Mouse (Mus musculus) left cerebral cortex, adult 8-10 months (tissue): ENCODE measurements at regions not wholly inside any gene's neighbourhood (a gene's known extent, or its start where the extent isn't known, plus 50 kb on each side); places are given as distances from the start of the nearest gene placed in this dataset.
"Not testable (repeated sequence)": the region's sequence is repeated elsewhere in the genome, so short reads cannot be mapped to it uniquely, and the experiment has no call there.

Experiments
- DNase-seq, 2 experiments: peaks; one replicate each; pipeline ENCODE4 v3.0.0; 2022; ENCODE audit warnings: low spot score in 2 of 2

GRCm38 (mm10) chr8:126081279-126081678, 86.3 kb downstream of the Kcnk1 start:
- no peak for DNase-seq

DNA sequence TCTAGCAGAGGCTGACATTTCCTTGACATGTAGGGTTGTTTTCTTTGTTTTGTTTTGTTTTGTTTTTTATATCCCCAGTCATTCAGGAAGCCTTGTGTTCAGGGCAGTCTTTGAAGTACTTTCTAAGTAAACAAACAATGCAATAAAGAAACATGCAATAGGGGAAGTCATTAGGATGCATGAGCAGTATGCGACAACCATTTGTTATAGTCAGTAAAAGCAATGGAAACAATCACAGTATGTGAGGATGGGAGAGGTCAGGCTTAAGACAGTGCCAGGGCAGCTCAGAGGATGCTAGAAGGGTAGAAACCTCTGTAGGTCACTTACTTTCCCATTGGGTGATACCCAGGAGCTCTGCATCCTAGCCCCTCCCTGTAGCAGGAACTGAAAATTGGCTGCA, 87.9 kb downstream of the Kcnk1 start:
- no peak for DNase-seq

GRCm38 (mm10) chr8:126090772-126091171, 95.8 kb downstream of the Kcnk1 start:
- no peak for DNase-seq

GRCm38 (mm10) chr8:126094005-126094404, 99.0 kb downstream of the Kcnk1 start:
- DNase-seq = no peak

GRCm38 (mm10) chr8:126096056-126096455, 101.1 kb downstream of the Kcnk1 start:
- no peak for DNase-seq

DNA sequence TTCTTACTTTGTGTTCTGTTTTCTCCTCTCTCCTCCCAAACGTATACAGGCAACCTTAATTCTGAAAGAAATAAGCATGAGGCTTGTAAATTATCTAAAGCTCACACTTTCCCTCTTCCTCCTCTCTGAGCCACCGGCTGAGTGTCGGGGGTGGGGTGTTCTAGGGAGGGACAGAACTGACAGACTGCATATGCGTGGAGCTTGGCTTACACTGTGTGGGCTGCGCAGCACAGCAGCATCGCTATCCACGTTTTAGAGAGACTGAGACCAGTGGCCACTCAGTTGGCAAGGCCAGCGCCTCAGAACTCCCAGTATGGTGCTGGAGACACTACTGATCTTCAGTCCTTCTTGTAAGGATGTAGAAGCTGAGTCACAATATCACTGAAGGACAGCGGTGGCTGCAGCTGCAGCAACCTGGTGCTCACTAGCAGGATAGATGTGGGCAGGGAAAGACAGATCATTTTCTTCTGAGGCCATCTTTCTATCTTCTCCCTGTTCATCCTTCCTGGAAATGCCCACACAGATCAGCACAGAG, 101.7 kb downstream of the Kcnk1 start:
- no peak for DNase-seq

GRCm38 (mm10) chr8:126098886-126099285, 103.9 kb downstream of the Kcnk1 start:
- no peak for DNase-seq

DNA sequence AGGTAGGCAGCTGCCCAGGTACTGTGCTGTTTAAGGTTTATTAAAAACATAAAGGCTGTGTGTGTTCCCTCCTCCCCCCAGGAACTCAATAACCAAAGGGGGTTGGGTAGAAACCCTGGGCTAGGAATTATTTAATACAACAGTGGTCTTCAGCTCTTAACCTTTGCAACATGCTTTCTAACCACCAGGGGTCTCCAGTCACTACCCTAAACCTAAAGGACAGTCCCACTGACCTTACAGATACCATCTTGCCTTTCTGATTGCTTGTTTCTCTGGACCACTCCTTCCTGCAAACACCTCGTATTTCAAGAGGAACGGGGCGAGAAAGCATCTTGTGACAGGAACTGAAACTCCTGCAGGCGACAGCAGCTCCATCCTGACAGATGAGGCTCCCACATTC, 104.9 kb downstream of the Kcnk1 start:
- DNase-seq = no peak

GRCm38 (mm10) chr8:126105043-126105442, 110.1 kb downstream of the Kcnk1 start:
- no peak for DNase-seq

GRCm38 (mm10) chr8:126126041-126126440, 131.1 kb downstream of the Kcnk1 start:
- no peak for DNase-seq

DNA sequence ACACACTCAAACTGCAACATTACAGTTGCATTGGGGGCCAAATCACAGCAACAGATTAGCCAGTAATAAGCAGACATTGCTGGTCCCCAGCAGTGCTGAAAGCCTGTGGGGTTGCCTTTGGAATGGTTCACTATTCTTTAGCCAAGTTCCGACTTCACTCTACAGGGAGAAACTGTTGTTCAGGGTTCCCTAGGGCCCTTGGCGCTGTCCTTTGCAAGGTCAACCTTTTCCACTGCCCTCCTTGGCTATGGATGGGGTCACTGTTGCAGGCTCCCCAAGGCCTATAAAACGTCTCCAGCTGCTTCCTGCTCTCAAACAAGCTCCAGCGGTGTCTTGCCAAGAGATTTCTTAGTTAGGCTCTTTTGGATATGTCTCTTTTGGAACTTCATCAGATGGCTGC, 137.1 kb downstream of the Kcnk1 start:
- no peak for DNase-seq

DNA sequence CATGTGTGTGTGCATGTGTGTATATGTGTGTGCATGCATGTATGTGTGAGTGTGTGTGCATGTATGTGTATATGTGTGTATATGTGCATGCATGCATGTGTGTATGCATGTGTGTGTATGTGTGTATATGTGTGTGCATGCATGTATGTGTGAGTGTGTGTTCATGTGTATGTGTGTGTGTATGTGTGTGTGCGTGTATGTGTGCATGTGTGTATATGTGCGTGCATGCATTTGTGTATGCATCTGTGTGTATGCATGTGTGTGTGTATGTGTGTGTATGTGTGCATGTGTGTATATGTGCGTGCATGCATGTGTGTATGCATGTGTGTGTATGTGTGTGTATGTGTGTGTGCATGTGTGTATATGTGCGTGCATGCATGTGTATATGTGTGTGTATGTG, 137.9 kb downstream of the Kcnk1 start:
- not testable (repeated sequence) for DNase-seq

DNA sequence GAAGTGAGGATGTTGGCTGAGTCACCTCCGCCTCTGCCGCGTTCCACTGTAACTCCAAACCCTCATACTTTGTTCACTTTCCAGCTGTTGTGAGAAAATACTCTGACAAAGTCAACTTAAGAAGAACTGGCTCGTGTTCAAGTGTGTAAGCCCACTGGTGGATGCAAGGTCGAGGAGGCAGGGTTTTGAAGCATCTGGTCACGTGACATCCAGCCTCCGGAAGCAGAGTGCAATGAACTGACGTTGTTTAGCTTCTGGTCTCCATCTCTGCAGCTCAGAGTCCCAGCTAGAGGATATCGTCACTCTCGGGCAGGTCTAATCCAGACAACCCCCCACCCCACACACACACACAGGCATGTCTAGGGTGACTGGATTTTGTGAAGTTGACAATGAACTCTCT, 140.1 kb downstream of the Kcnk1 start:
- DNase-seq = no peak

DNA sequence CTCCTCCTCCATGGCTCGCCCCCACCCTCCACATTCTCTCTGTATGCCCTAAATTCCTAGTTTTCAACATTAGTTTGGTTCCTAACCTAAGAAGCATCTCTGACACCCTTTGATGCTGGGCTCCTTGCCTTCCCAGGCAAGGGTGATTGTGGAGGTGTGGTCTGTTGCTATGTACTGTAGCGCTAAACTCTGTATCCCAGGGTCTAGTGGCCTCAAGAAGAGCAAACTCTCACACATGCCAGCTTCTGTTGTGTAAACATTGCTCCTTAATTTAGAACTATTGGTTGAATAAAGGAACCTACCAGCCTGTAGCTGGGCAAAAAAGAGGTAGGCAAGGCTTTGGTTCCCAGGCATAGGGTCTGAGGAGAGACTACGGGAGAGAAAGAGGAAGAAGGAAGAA, 140.6 kb downstream of the Kcnk1 start:
- no peak for DNase-seq

DNA sequence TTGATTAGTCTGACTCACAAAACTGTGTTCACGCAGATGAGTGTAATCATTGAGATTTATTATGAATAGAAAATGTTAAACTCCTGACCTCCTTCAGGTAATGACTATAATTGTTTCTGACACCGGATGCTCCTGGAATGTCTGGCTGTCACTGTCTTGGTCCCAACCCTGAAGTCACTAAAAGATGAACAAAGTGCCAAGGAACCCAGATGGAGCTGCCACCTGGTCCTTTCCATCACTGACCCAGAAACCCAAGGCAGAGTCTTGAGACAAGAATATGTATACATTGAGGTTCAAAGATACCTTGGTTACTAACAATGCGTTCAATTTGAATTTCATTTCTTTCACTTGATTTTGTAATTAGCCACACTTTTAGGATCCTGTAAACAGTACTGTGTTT, 142.0 kb downstream of the Kcnk1 start:
- no peak for DNase-seq

- no peak for DNase-seq
Measured at GRCm38 (mm10) chr8:126137452-126137851, 142.5 kb downstream of the Kcnk1 start.

DNA sequence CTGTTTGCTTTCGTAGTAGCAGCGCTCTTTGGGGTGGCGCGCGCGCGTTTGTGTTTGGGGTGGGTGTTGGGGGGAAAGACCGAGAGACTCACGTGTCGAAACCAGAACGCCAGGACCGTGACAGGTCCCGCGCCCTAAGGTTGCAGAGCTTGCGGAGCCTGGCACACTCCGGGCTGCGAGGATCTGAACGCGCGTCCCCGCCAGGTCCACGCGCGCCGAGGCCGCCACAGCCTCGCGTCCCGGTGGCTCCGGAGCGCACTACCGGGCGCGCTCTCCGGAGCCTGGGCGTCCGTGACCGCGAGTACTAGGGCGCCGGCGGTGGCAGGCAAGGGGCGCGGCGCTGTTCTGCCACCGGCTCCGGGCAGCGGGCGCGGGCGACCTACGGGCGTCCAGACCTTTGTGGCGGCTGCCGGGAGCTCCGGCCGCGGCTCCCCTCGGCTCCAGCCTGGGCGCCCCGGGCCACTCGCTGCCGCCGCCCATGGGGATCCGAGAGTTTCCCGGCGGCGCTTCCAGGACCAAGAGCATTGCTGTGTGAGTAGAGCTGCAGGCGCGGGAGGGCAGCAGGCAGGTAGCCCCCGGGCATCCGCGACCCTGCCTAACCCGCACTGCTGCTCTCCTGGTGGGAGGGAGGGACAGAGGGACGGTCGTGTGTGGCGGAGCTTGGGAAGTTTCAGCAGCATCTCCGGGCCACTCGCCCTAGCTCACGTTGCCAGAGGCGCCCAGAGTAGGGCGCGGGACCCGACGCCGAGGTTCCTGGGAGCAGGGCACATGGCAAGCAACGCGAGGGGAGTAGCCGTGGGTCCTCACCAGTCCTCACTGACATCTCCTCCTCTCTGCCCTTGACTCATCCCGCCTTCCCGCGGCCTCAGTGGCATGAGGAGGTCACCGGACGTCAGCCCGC, 143.9 kb downstream of the Kcnk1 start:
- no peak for DNase-seq

DNA sequence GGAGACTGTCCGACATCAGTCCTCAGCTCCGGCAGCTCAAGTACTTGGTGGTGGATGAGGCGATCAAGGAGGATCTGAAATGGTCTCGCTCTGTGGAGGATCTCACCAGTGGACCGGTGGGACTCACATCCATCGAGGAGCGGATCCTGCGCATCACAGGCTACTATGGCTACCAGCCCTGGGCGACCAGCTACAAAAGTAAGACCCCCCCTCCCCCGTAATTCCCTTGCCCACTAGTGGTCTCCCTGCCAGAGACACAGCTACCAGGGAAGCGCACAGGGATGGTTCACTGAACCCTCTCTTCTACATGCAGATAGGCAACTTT, 144.5 kb downstream of the Kcnk1 start:
- DNase-seq = no peak

- no peak for DNase-seq
Measured at GRCm38 (mm10) chr8:126140998-126141397, 146.0 kb downstream of the Kcnk1 start.

DNA sequence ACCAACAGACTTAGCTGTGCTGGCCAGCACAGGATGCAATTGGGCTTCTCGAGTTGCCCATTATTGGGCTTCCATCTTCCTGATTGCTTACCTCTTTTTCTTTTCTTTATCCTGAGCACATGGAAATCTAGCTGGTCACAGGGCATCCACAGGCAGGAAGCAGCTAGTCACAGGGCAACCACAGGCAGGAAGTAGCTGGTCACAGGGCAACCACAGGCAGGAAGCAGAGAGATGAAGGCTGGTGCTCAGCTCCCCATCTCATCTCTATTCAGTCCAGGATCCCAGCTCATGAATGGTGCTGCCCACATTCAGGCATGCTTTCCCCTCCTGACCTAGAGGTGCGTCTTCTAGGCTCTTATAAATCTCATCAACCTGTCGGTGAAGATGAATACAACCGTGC, 146.8 kb upstream of the Slc35f3 start:
- no peak for DNase-seq

DNA sequence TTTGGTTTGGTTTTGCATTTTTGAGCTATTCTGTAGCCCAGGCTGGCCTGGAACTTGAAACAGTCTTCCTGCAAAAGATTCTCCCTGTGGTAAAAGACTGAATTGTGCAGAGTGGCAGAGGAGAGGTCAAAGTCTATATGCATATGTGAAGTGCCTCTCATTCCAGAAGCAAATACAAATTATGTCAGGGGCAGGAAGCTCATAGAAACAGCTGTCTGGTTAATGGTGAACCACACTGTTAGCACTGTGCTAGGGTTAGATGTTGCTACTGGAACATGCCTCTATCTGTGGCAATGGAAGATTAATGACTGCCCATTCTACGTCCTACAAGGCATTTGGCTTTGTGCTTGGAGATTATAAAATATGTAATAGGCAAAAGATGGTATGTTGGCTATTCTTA, 144.4 kb upstream of the Slc35f3 start:
- DNase-seq = no peak

DNA sequence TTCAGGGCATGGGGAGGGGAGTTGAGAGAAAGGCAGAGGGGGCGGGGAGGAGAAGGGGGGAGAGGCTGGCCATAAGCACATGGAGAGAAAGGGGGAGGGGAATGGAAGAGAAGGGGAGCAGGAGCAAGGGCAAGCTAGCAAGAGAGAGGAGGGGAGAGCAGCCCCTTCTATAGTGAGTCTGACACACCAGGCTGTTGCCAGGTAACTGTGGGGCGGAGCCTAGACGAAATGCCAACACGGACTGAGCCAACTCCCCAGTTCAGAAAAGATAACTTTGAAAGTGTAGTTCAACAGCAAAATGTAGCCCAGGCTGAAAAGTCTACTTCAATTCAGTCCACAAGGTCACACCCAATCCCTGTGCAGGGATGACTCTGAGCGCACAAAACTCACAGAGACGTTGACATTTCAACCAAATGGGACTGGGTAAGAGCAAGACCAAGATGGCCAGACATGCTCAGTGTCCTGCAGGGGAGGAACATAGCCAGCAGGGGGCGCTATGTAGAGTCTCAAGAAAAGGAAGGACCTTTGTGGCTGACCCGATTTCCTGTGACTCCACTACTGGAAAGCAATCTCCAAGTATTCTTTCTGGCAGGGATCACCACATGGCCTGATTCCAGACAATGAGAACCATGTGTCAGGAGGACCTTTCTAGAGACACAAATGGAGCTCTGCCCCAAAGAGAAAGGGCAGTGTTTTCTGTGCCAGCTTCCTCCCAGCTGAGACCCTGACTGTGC, 140.7 kb upstream of the Slc35f3 start:
- DNase-seq = no peak

DNA sequence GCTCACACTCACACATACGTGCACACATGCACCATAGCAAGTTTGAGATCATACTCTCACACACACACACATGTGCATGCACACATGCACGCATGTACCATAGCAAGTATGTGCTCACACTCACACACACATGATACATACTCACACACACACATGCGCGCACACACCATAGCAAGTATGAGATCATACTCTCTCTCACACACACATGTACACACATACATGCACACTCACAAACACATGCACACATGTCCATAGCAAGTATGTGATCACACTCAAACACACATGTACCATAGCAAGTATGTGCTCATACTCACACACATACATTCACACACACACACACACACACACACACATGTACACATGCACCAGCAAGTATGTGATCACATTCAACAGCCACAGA, 138.9 kb upstream of the Slc35f3 start:
- no peak for DNase-seq
